Mouse (Mus musculus) embryonic facial prominence, embryonic 12.5 days (tissue): Measurements from ENCODE around the gene Tgfbr3. TPM values are rescaled to one million over a fixed set of nuclear protein-coding genes. Genes with fewer than 3 reads are reported as not detected.

ENCODE experiments used
- ATAC-seq: fragments of 200-750 bp; cut with Nextera tagmentation; 2 replicates; pipeline ENCODE4 v1.8.0; 2017; ENCODE audit not compliant: insufficient number of reproducible peaks, insufficient read depth, low FRiP score, low TSS enrichment
- H3K27ac ChIP-seq: fragments of 300-500 bp; sonication (generic); 2 replicates; pipeline ENCODE4 v1.5.1; 2016; ENCODE audit warnings: mild to moderate bottlenecking
- H3K27me3 ChIP-seq: fragments of 300-500 bp; sonication (generic); 2 replicates; pipeline ENCODE4 v1.6.1; 2016; ENCODE audit warnings: mild to moderate bottlenecking, moderate library complexity
- H3K36me3 ChIP-seq: fragments of 300-500 bp; sonication (generic); 2 replicates; pipeline ENCODE4 v1.6.1; 2016; ENCODE audit warnings: mild to moderate bottlenecking
- H3K4me1 ChIP-seq: fragments of 300-500 bp; sonication (generic); 2 replicates; pipeline ENCODE4 v1.6.1; 2016
- H3K4me2 ChIP-seq: fragments of 300-500 bp; sonication (generic); replicated peaks from 2 replicates; pipeline ENCODE4 v1.6.1; 2016; ENCODE audit warnings: mild to moderate bottlenecking, moderate library complexity
- H3K4me3 ChIP-seq: fragments of 300-500 bp; sonication (generic); 2 replicates; pipeline ENCODE4 v1.5.1; 2016; ENCODE audit warnings: mild to moderate bottlenecking
- H3K9ac ChIP-seq: fragments of 300-500 bp; sonication (generic); 2 replicates; pipeline ENCODE4 v1.6.1; 2016; ENCODE audit warnings: mild to moderate bottlenecking, moderate library complexity
- H3K9me3 ChIP-seq: fragments of 300-500 bp; sonication (generic); 2 replicates; pipeline ENCODE4 v1.6.1; 2016; ENCODE audit warnings: mild to moderate bottlenecking, moderate library complexity
- WGBS: fragments of 180-500 bp; shearing (Covaris S2); methylation state at CpG from one replicate; pipeline ENCODE4 v1.1.7; 2016; 5-methylcytosine and 5-hydroxymethylcytosine counted together
- polyA plus RNA-seq: library from polyadenylated mRNA; unstranded; fragments of >200 nt; fragmentation: Nextera tagmentation; extraction: Ambion mirVana; gene quantifications from 2 replicates; pipeline ENCODE4 v1.2.1, GENCODE M21; 2016

The Tgfbr3 gene
- polyA plus RNA-seq, 1 experiment from 2014 or later: 25.3 TPM

- no peaks in the 10 kb centered on the region for H3K9me3 ChIP-seq
- no peak for ATAC-seq
- H3K4me1 ChIP-seq: peaks cover 22% of the 10 kb centered on the region
- no peak overlapping the region for H3K9ac ChIP-seq
- H3K4me3 ChIP-seq: no peak overlapping the region
- no peak overlapping the region for H3K27ac ChIP-seq
- H3K36me3 ChIP-seq: 0 out of 2 replicates have a peak, but pooled peaks cover 4% of the 10 kb centered on the region
- H3K4me2 ChIP-seq: no peak overlapping the region
- no peaks in the 10 kb centered on the region for H3K27me3 ChIP-seq
- 81% methylated on average over 5 of the region's 5 CpGs for WGBS
These were observed 110.2 kb downstream of the Tgfbr3 start for GRCm38 (mm10) chr5:107179194-107179593.

GRCm38 (mm10) chr5:107177791-107178190 is 111.6 kb downstream of the Tgfbr3 start:
- no peak overlapping the region for H3K9ac ChIP-seq
- peaks cover 22% of the 10 kb centered on the region for H3K4me1 ChIP-seq
- ATAC-seq: no peak
- WGBS: 40% methylated on average over 6 of the region's 6 CpGs
- no peak overlapping the region for H3K4me3 ChIP-seq
- no peaks in the 10 kb centered on the region for H3K27me3 ChIP-seq
- H3K27ac ChIP-seq: 0 out of 2 replicates have a peak overlapping the region, but pooled peaks have one; percentile 17
- no peak overlapping the region for H3K4me2 ChIP-seq
- no peaks in the 10 kb centered on the region for H3K9me3 ChIP-seq
- H3K36me3 ChIP-seq: 0 out of 2 replicates have a peak, but pooled peaks cover 4% of the 10 kb centered on the region

GRCm38 (mm10) chr5:107177248-107177647 is 112.2 kb downstream of the Tgfbr3 start:
- H3K9ac ChIP-seq: no peak overlapping the region
- H3K4me3 ChIP-seq: no peak overlapping the region
- H3K27ac ChIP-seq: 0 out of 2 replicates have a peak overlapping the region, but pooled peaks have one; percentile 17
- peaks cover 22% of the 10 kb centered on the region for H3K4me1 ChIP-seq
- no peaks in the 10 kb centered on the region for H3K9me3 ChIP-seq
- H3K4me2 ChIP-seq: no peak overlapping the region
- 69% methylated on average over 2 of the region's 2 CpGs for WGBS
- H3K36me3 ChIP-seq: 0 out of 2 replicates have a peak, but pooled peaks cover 4% of the 10 kb centered on the region
- no peaks in the 10 kb centered on the region for H3K27me3 ChIP-seq
- no peak for ATAC-seq

GRCm38 (mm10) chr5:107176796-107177195 is 112.6 kb downstream of the Tgfbr3 start:
- peaks cover 24% of the 10 kb centered on the region for H3K4me1 ChIP-seq
- H3K4me3 ChIP-seq: no peak overlapping the region
- H3K9me3 ChIP-seq: no peaks in the 10 kb centered on the region
- H3K4me2 ChIP-seq: no peak overlapping the region
- ATAC-seq: no peak
- H3K27ac ChIP-seq: no peak overlapping the region
- no peak overlapping the region for H3K9ac ChIP-seq
- WGBS: 46% methylated on average over 4 of the region's 4 CpGs
- H3K36me3 ChIP-seq: 0 out of 2 replicates have a peak, but pooled peaks cover 4% of the 10 kb centered on the region
- no peaks in the 10 kb centered on the region for H3K27me3 ChIP-seq

- Histone ChIP-seq H3K4me2 (no peak overlapping the region), H3K9ac (no peak overlapping the region), H3K27me3 (no peaks in the 10 kb centered on the region), H3K27ac (no peak overlapping the region), H3K36me3 (0 out of 2 replicates have a peak, but pooled peaks cover 4% of the 10 kb centered on the region), H3K4me3 (no peak overlapping the region), H3K4me1 (peaks cover 25% of the 10 kb centered on the region), H3K9me3 (no peaks in the 10 kb centered on the region)
- ATAC-seq: no peak
- WGBS: 77% methylated on average over 4 of the region's 4 CpGs
These were observed 113.2 kb downstream of the Tgfbr3 start for GRCm38 (mm10) chr5:107176196-107176595.

GRCm38 (mm10) chr5:107174188-107174587 is 115.2 kb downstream of the Tgfbr3 start:
- no peak overlapping the region for H3K9ac ChIP-seq
- peaks cover 31% of the 10 kb centered on the region for H3K4me1 ChIP-seq
- H3K27ac ChIP-seq: no peak overlapping the region
- ATAC-seq: no peak
- H3K4me3 ChIP-seq: no peak overlapping the region
- no peaks in the 10 kb centered on the region for H3K9me3 ChIP-seq
- H3K36me3 ChIP-seq: 0 out of 2 replicates have a peak, but pooled peaks cover 4% of the 10 kb centered on the region
- H3K4me2 ChIP-seq: no peak overlapping the region
- H3K27me3 ChIP-seq: no peaks in the 10 kb centered on the region

- no peak overlapping the region for H3K9ac ChIP-seq
- no peaks in the 10 kb centered on the region for H3K27me3 ChIP-seq
- no peak overlapping the region for H3K4me2 ChIP-seq
- no peaks in the 10 kb centered on the region for H3K9me3 ChIP-seq
- H3K4me3 ChIP-seq: no peak overlapping the region
- no peak overlapping the region for H3K27ac ChIP-seq
- peaks cover 31% of the 10 kb centered on the region for H3K4me1 ChIP-seq
- ATAC-seq: no peak
- 77% methylated on average over 2 of the region's 2 CpGs for WGBS
- 0 out of 2 replicates have a peak, but pooled peaks cover 4% of the 10 kb centered on the region for H3K36me3 ChIP-seq
These were observed 115.9 kb downstream of the Tgfbr3 start for GRCm38 (mm10) chr5:107173483-107173882.

- 67% methylated on average over 7 of the region's 7 CpGs for WGBS
- Histone ChIP-seq H3K4me1 (peaks cover 28% of the 10 kb centered on the region), H3K27me3 (no peaks in the 10 kb centered on the region), H3K4me2 (no peak overlapping the region), H3K4me3 (no peak overlapping the region), H3K27ac (no peak overlapping the region), H3K9ac (no peak overlapping the region), H3K9me3 (no peaks in the 10 kb centered on the region), H3K36me3 (0 out of 2 replicates have a peak, but pooled peaks cover 4% of the 10 kb centered on the region)
- no peak for ATAC-seq
These were observed 117.6 kb downstream of the Tgfbr3 start for GRCm38 (mm10) chr5:107171861-107172260.

GRCm38 (mm10) chr5:107169796-107170195 is 119.6 kb downstream of the Tgfbr3 start:
- ATAC-seq: no peak
- no peak overlapping the region for H3K4me2 ChIP-seq
- no peak overlapping the region for H3K9ac ChIP-seq
- peaks cover 35% of the 10 kb centered on the region for H3K4me1 ChIP-seq
- H3K4me3 ChIP-seq: no peak overlapping the region
- no peak overlapping the region for H3K27ac ChIP-seq
- H3K27me3 ChIP-seq: no peaks in the 10 kb centered on the region
- WGBS: 89% methylated on average over 5 of the region's 5 CpGs
- no peaks in the 10 kb centered on the region for H3K36me3 ChIP-seq
- no peaks in the 10 kb centered on the region for H3K9me3 ChIP-seq

GRCm38 (mm10) chr5:107167872-107168300 is 121.5 kb downstream of the Tgfbr3 start:
- Histone ChIP-seq H3K4me2 (peak overlapping the region; percentile 16; the same call in 1 of the 2 replicates), H3K36me3 (no peaks in the 10 kb centered on the region), H3K27me3 (no peaks in the 10 kb centered on the region), H3K4me1 (peaks cover 47% of the 10 kb centered on the region), H3K27ac (peak overlapping the region; percentile 89), H3K4me3 (no peak overlapping the region), H3K9me3 (no peaks in the 10 kb centered on the region), H3K9ac (no peak overlapping the region)
- WGBS: 20% methylated on average over 8 of the region's 8 CpGs
- ATAC-seq: peak; percentile 78

- no peak overlapping the region for H3K9ac ChIP-seq
- H3K27ac ChIP-seq: peak overlapping the region; percentile 89
- no peak overlapping the region for H3K4me3 ChIP-seq
- ATAC-seq: no peak
- WGBS: 30% methylated on average over 12 of the region's 12 CpGs
- no peaks in the 10 kb centered on the region for H3K36me3 ChIP-seq
- H3K4me2 ChIP-seq: peak overlapping the region; percentile 16
- no peaks in the 10 kb centered on the region for H3K27me3 ChIP-seq
- H3K9me3 ChIP-seq: no peaks in the 10 kb centered on the region
- peaks cover 53% of the 10 kb centered on the region for H3K4me1 ChIP-seq
These were observed 122.1 kb downstream of the Tgfbr3 start for GRCm38 (mm10) chr5:107167373-107167772.

- ATAC-seq: no peak
- Histone ChIP-seq H3K27ac (peak overlapping the region; percentile 89), H3K9ac (no peak overlapping the region), H3K4me1 (peaks cover 52% of the 10 kb centered on the region), H3K27me3 (no peaks in the 10 kb centered on the region), H3K4me3 (no peak overlapping the region), H3K36me3 (no peaks in the 10 kb centered on the region), H3K4me2 (peak overlapping the region; percentile 16), H3K9me3 (no peaks in the 10 kb centered on the region)
- WGBS: 48% methylated on average over 11 of the region's 11 CpGs
These were observed 122.6 kb downstream of the Tgfbr3 start for GRCm38 (mm10) chr5:107166659-107167370.
